Mouse (Mus musculus): Measurements from ENCODE around the gene Ankdd1b. TPM values are rescaled to one million over a fixed set of nuclear protein-coding genes. Genes with fewer than 3 reads are reported as not detected.

Gene Ankdd1b
- total RNA-seq, 2 experiments from 2014 or later: 0.22 to 0.45 TPM

- DNase-seq: no peak
- intact Hi-C loops (cut with DNase I; ENCODE audit: low total_unique reads): no loop called here
These were observed 49.8 kb downstream of the Ankdd1b start for GRCm38 (mm10) chr13:96421230-96421629.

GRCm38 (mm10) chr13:96418487-96418886 lies 52.5 kb downstream of the Ankdd1b start:
- DNase-seq: no peak
- intact Hi-C loops (cut with DNase I; ENCODE audit: low total_unique reads): no loop called here

- DNase-seq: no peak
- intact Hi-C loops (cut with DNase I; ENCODE audit: low total_unique reads): no loop called here
These were observed 53.7 kb downstream of the Ankdd1b start for GRCm38 (mm10) chr13:96417261-96417813.

- no peak for DNase-seq
- intact Hi-C loops (cut with DNase I; ENCODE audit: low total_unique reads): no loop called here
These were observed 54.6 kb downstream of the Ankdd1b start for GRCm38 (mm10) chr13:96416380-96416779.

- intact Hi-C loops (cut with DNase I; ENCODE audit: low total_unique reads): no loop called here
- no peak for DNase-seq
These were observed 56.6 kb downstream of the Ankdd1b start for GRCm38 (mm10) chr13:96414384-96414783.

GRCm38 (mm10) chr13:96408786-96409185 lies 62.2 kb downstream of the Ankdd1b start:
- intact Hi-C loops (cut with DNase I; ENCODE audit: low total_unique reads): no loop called here
- no peak for DNase-seq

- DNase-seq: no peak
- intact Hi-C loops (cut with DNase I; ENCODE audit: low total_unique reads): no loop called here
These were observed 64.0 kb downstream of the Ankdd1b start for GRCm38 (mm10) chr13:96407040-96407439.

GRCm38 (mm10) chr13:96405518-96405917 lies 65.5 kb downstream of the Ankdd1b start:
- intact Hi-C loops (cut with DNase I; ENCODE audit: low total_unique reads): no loop called here
- no peak for DNase-seq

GRCm38 (mm10) chr13:96401251-96401650 lies 69.7 kb downstream of the Ankdd1b start:
- DNase-seq: no peak
- intact Hi-C loops (cut with DNase I; ENCODE audit: low total_unique reads): no loop called here

- DNase-seq: no peak
- intact Hi-C loops (cut with DNase I; ENCODE audit: low total_unique reads): no loop called here
These were observed 81.7 kb downstream of the Ankdd1b start for GRCm38 (mm10) chr13:96389301-96389700.

GRCm38 (mm10) chr13:96388042-96388888 lies 82.7 kb downstream of the Ankdd1b start, which contains the start of gene Poc5:
Gene Poc5, plus strand, starts transcription at chr13:96388294.
- DNase-seq: peak; percentile 96
- intact Hi-C loops (cut with DNase I; ENCODE audit: low total_unique reads): no loop called here

- no peak for DNase-seq
- intact Hi-C loops (cut with DNase I; ENCODE audit: low total_unique reads): no loop called here
These were observed 93.1 kb downstream of the Ankdd1b start for GRCm38 (mm10) chr13:96377883-96378282.

GRCm38 (mm10) chr13:96376871-96377270 lies 94.1 kb downstream of the Ankdd1b start:
- intact Hi-C loops (cut with DNase I; ENCODE audit: low total_unique reads): no loop called here
- peak; percentile 64 for DNase-seq

GRCm38 (mm10) chr13:96375519-96375918 lies 95.5 kb downstream of the Ankdd1b start:
- intact Hi-C loops (cut with DNase I; ENCODE audit: low total_unique reads): no loop called here
- DNase-seq: no peak

Other genes starting within 250 kb of the Ankdd1b start
- 1 to 10 TPM; 6.7 to 7.9 TPM for gene Poc5, start 82.9 kb downstream of the Ankdd1b start, total RNA-seq (2021)
- gene Gm17622, start 19.5 kb upstream of the Ankdd1b start, total RNA-seq (2021): not detected
- 1 to 10 TPM; 3.3 to 4.0 TPM for gene Polk, start 71.4 kb upstream of the Ankdd1b start, total RNA-seq (2021)
- 10 to 100 TPM; 25.5 to 28.8 TPM for gene Col4a3bp, start 71.4 kb upstream of the Ankdd1b start, total RNA-seq (2021)
- gene Hmgcr, start 199.7 kb upstream of the Ankdd1b start, total RNA-seq (2021): 10 to 100 TPM in 1 of 2 experiments, 1 to 10 TPM in 1; 8.3 to 16.5 TPM